In the genomic region with DNA sequence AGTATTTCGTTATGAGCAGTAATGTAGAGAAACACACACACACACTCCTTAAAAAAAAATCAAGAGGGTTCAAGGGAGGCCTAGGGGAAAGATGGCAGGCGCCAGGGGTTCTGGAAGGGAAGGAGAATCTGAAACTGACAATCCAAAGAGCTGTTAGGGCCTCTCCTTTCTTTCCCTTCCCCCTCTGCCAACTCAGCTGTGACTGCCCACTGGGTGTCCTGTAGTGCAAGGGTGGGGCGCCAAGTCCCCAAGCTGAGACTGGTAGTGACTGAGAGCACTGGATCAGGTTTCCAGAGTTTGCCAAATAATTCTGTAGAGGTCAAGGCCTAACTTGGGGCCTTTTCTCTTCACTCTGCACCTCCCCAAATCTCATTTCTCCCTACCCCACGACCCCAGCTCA, we compare ENCODE assay signal across 20 mouse cellular contexts. TPM values are rescaled to one million over a fixed set of nuclear protein-coding genes. Genes with fewer than 3 reads are reported as not detected.
DNase-seq lines count a peak whose midpoint lies in the region; ATAC-seq and TF ChIP-seq lines count a peak whose summit lies in the region.
"Had no signal": no experiment of that assay in that cellular context is flagged by ENCODE, and none has a peak within 500 bp of the region (broad histone marks: within the 10 kb centered on the region; RNA-seq: fewer than 3 reads in every experiment).

No protein-coding gene starts in this region.

- no peaks in the 10 kb centered on the region for H3K36me3 ChIP-seq in midbrain, embryonic 10.5 days
- no peaks in the 10 kb centered on the region for H3K36me3 ChIP-seq in midbrain, embryonic 16.5 days (ENCODE audit: control insufficient read depth, insufficient read depth, low read length)
- no peaks in the 10 kb centered on the region for H3K36me3 ChIP-seq in kidney, adult 2 months (ENCODE audit: control insufficient read depth, insufficient read depth, low read length)
- H3K36me3 ChIP-seq: embryonic facial prominence, embryonic 13.5 days had no signal

- no peaks in the 10 kb centered on the region for H3K9me3 ChIP-seq in midbrain, embryonic 10.5 days (replicated peaks)
- no peaks in the 10 kb centered on the region for H3K9me3 ChIP-seq in midbrain, embryonic 16.5 days (replicated peaks; ENCODE audit: control insufficient read depth, low read length, poor library complexity, severe bottlenecking)
- H3K9me3 ChIP-seq: embryonic facial prominence, embryonic 13.5 days had no signal

- H3K9ac ChIP-seq in midbrain, embryonic 16.5 days (ENCODE audit: low read depth, low read length): no peak overlapping the region
- H3K9ac ChIP-seq: embryonic facial prominence, embryonic 13.5 days had no signal

- peaks cover 59% of the 10 kb centered on the region for H3K4me1 ChIP-seq in midbrain, embryonic 10.5 days
- H3K4me1 ChIP-seq in midbrain, embryonic 16.5 days (ENCODE audit: control insufficient read depth, insufficient read depth, low read length): peaks cover 4% of the 10 kb centered on the region; the same call in 1 of the 2 replicates
- H3K4me1 ChIP-seq in kidney, adult 2 months (ENCODE audit: control insufficient read depth, insufficient read depth, low read length): peaks cover 9% of the 10 kb centered on the region; the same call in 1 of the 2 replicates

- H3K27me3 ChIP-seq in midbrain, embryonic 10.5 days (ENCODE audit: low read depth, poor library complexity, severe bottlenecking): peaks cover 100% of the 10 kb centered on the region
- H3K27me3 ChIP-seq in midbrain, embryonic 16.5 days (ENCODE audit: control insufficient read depth, insufficient read depth, low read depth, low read length): peaks cover 78% of the 10 kb centered on the region
- no peaks in the 10 kb centered on the region for H3K27me3 ChIP-seq in kidney, adult 2 months (replicated peaks; ENCODE audit: control insufficient read depth, insufficient read depth, low read length)

- TF ChIP-seq CTCF in kidney, adult 2 months (conservative IDR thresholded peaks at IDR 0.05; ENCODE audit: insufficient read depth, insufficient read length, low read depth, low read length): no peak

- DNase-seq in midbrain, embryonic 10.5 days (ENCODE audit: low spot score): peak; percentile 28
- DNase-seq in kidney, adult 2 months: peak; percentile 84
- peak; percentile 68 to 86 for DNase-seq in kidney, postnatal 25 days
- no peak for DNase-seq in Muller cell, postnatal 12 days (ENCODE audit: inconsistent ontology term)
- no peak for DNase-seq in testis, postnatal 10 days (ENCODE audit: low spot score)
- no peak for DNase-seq in cerebellum, postnatal 4 days (ENCODE audit: low spot score in 2 of 2)
- DNase-seq: adrenal gland, postnatal 25 days; cerebellum, postnatal 10 days; layer of hippocampus, adult 9-11 months; liver; lung, adult 2 months; thymus, adult 2 months had no signal

- no peak overlapping the region for H3K4me2 ChIP-seq in midbrain, embryonic 16.5 days (ENCODE audit: low read length)

- no peak for ATAC-seq in midbrain, embryonic 16.5 days
- ATAC-seq in megakaryocyte progenitor cell, adult 5-6 weeks (replicated peaks; ENCODE audit: poor library complexity): no peak

- H3K4me3 ChIP-seq in midbrain, embryonic 10.5 days: no peak overlapping the region
- no peak overlapping the region for H3K4me3 ChIP-seq in midbrain, embryonic 16.5 days (ENCODE audit: low read depth, low read length)
- H3K4me3 ChIP-seq in kidney, adult 2 months (ENCODE audit: insufficient read depth, low read depth, low read length): peak overlapping the region; percentile 87; the same call in 1 of the 2 replicates

- H3K27ac ChIP-seq in midbrain, embryonic 10.5 days (replicated peaks): no peak overlapping the region
- H3K27ac ChIP-seq in midbrain, embryonic 16.5 days (ENCODE audit: low read length): no peak overlapping the region
- peak overlapping the region; percentile 90 for H3K27ac ChIP-seq in kidney, adult 2 months (ENCODE audit: insufficient read depth, low read depth, low read length)
- H3K27ac ChIP-seq: embryonic facial prominence, embryonic 13.5 days; macrophage had no signal

- WGBS in midbrain, embryonic 10.5 days: 10% methylated on average over 4 of the region's 4 CpGs
- 10% methylated on average over 4 of the region's 4 CpGs for WGBS in midbrain, embryonic 16.5 days
- 22% methylated on average over 4 of the region's 4 CpGs for WGBS in kidney, adult 2 months

- no peak for TF ChIP-seq POLR2A in kidney, adult 2 months (IDR thresholded peaks at IDR 0.05; ENCODE audit: low read depth, low read length)

RNA-seq across cellular contexts. Expression of a gene that starts 8.4 kb away (rescaled TPM):
- 0.60 and 1.1 TPM in 2 replicates for polyA plus RNA-seq in midbrain, embryonic 10.5 days (2016; fragmentation: Nextera tagmentation; extraction: Ambion mirVana)
- 0.33 and 0.41 TPM in 2 replicates for polyA plus RNA-seq in midbrain, embryonic 16.5 days (2015; fragmentation: Nextera tagmentation; extraction: Ambion mirVana)
- 25.8 and 29.7 TPM in 2 replicates for polyA plus RNA-seq in kidney, adult 2 months (2012; rRNA removed)
- not detected in 2 replicates for total RNA-seq in megakaryocyte progenitor cell, adult 5-6 weeks (2015)
- not detected in 2 replicates for total RNA-seq in megakaryocyte progenitor cell, adult 5-6 weeks (2017)
- total RNA-seq: adrenal gland, postnatal 25 days; CH12.LX; neutrophil, adult 5-6 weeks had no signal
- polyA plus RNA-seq: heart, embryonic 14.5 days; lung, adult 2 months; macrophage; small intestine, adult 2 months had no signal

Comparison
In these comparisons a context has a peak if more than half of its experiments do, and no peak if none do; other contexts are left out.
1. DNase-seq: peak in midbrain, embryonic 10.5 days (single experiment), kidney, adult 2 months (single experiment) and kidney, postnatal 25 days (2 of 2); none in Muller cell, postnatal 12 days (single experiment), testis, postnatal 10 days (single experiment) and cerebellum, postnatal 4 days (0 of 2).
2. RNA of a gene that starts 8.4 kb away (polyA plus RNA-seq): 25.8 to 29.7 TPM in kidney, adult 2 months; 0.60 to 1.1 TPM in midbrain, embryonic 10.5 days and 0.33 to 0.41 TPM in midbrain, embryonic 16.5 days; every median in the first group is over 10 times any median in the second.